Mouse (Mus musculus): ENCODE results near the gene Yif1a. TPM values are rescaled to one million over a fixed set of nuclear protein-coding genes. Genes with fewer than 3 reads are reported as not detected.

Yif1a gene
- polyA plus RNA-seq, 1 experiment, result 137 TPM

DNA sequence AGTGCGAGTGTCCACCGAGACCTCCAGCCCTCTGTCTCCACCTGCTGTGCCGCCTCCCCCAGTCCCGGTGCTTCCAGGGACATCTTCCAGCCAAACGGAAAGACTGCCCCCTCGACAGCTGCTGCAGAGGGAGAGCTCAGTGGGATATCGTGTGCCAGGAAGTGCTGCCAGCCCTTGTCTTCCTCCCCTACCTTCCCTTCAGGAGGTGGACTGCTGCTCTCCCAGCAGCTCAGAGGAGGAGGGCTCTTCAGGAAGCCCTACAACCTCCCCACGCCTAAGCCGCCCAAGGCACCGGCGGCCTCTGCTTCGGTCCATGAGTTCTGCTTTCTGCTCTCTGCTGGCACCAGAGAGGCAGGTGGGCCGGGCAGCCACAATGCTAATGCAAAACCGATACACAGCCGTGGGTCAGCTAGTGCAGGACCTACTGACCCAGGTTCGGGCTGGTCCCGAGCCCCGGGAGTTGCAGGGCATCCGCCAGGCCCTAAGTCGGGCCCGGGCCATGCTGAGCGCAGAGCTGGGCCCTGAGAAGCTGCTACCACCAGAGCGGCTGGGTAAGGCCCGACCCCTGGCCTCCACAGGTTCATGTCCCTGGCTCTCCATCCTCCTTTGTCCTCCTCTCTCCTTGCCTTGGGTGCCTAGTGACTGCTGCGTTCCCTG lies 36.0 kb upstream of the Yif1a start:
- no peak overlapping the region for H3K4me3 ChIP-seq (ENCODE audit: control insufficient read depth, insufficient read depth, low read length)
- peaks cover 2% of the 10 kb centered on the region for H3K36me3 ChIP-seq (ENCODE audit: control insufficient read depth, insufficient read depth, low read length)
- DNase-seq, result no peak
- H3K4me1 ChIP-seq (replicated peaks; ENCODE audit: control insufficient read depth, insufficient read depth, low read length), result no peaks in the 10 kb centered on the region
- TF ChIP-seq CTCF (IDR thresholded peaks at IDR 0.05; ENCODE audit: borderline replicate concordance, control insufficient read depth, extremely low read depth, insufficient read depth, low read length, poor library complexity) (no peak), POLR2A (IDR thresholded peaks at IDR 0.05; ENCODE audit: control insufficient read depth, extremely low read depth, insufficient read depth, low read length, poor library complexity) (no peak)
- WGBS, result 48% methylated on average over 25 of the region's 25 CpGs
- H3K27me3 ChIP-seq (ENCODE audit: control insufficient read depth, insufficient read depth, low read length), result no peaks in the 10 kb centered on the region; the same call in 1 of the 2 replicates
- no peak overlapping the region for H3K27ac ChIP-seq (ENCODE audit: control insufficient read depth, insufficient read depth, low read length)

DNA sequence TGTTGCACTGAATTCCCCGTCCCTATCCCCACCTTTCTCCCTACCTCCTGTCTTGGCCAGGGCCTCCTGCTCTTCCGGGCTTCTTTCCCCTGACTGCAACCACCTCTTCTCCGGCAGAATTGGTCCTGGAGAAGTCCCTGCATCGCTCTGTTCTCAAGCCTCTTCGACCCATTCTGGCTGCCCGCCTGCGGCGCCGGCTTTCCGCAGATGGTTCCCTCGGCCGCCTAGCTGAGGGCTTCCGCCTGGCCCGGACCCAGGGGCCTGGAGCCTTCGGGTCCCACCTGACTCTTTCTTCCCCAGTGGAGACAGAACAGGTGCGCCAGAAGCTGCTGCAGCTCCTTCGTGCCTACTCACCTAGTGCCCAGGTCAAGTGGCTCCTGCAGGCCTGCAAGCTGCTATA lies 35.5 kb upstream of the Yif1a start:
- 89% methylated on average over 17 of the region's 17 CpGs for WGBS
- Histone ChIP-seq H3K36me3 (ENCODE audit: control insufficient read depth, insufficient read depth, low read length) (no peaks in the 10 kb centered on the region), H3K4me3 (ENCODE audit: control insufficient read depth, insufficient read depth, low read length) (no peak overlapping the region), H3K27me3 (ENCODE audit: control insufficient read depth, insufficient read depth, low read length) (no peaks in the 10 kb centered on the region; the same call in 1 of the 2 replicates), H3K27ac (ENCODE audit: control insufficient read depth, insufficient read depth, low read length) (no peak overlapping the region), H3K4me1 (replicated peaks; ENCODE audit: control insufficient read depth, insufficient read depth, low read length) (no peaks in the 10 kb centered on the region)
- TF ChIP-seq CTCF (IDR thresholded peaks at IDR 0.05; ENCODE audit: borderline replicate concordance, control insufficient read depth, extremely low read depth, insufficient read depth, low read length, poor library complexity) (no peak), POLR2A (IDR thresholded peaks at IDR 0.05; ENCODE audit: control insufficient read depth, extremely low read depth, insufficient read depth, low read length, poor library complexity) (no peak)
- DNase-seq, result no peak

DNA sequence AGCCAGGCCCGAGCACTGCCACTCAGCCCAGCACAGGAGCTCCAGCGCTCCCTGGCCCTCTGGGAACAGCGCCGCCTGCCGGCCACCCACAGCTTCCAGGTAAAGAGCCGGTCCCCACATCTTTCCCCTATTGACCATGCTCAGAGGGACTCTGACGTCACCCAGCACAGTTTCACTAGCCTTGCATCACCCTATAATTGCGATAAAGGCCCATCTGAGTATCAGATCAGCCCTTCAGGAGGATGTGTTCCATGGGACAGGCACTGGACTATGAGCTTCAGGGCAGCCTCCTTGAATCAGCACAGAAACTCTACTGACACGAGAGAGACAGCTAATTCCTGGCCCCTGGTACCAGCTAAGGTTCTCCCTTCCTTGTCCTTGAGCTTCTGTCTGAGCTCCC lies 34.4 kb upstream of the Yif1a start:
- Histone ChIP-seq H3K4me1 (replicated peaks; ENCODE audit: control insufficient read depth, insufficient read depth, low read length) (no peaks in the 10 kb centered on the region), H3K27ac (ENCODE audit: control insufficient read depth, insufficient read depth, low read length) (no peak overlapping the region), H3K27me3 (ENCODE audit: control insufficient read depth, insufficient read depth, low read length) (no peaks in the 10 kb centered on the region; the same call in 1 of the 2 replicates), H3K4me3 (ENCODE audit: control insufficient read depth, insufficient read depth, low read length) (no peak overlapping the region), H3K36me3 (ENCODE audit: control insufficient read depth, insufficient read depth, low read length) (no peaks in the 10 kb centered on the region)
- WGBS, result 43% methylated on average over 9 of the region's 9 CpGs
- TF ChIP-seq POLR2A (IDR thresholded peaks at IDR 0.05; ENCODE audit: control insufficient read depth, extremely low read depth, insufficient read depth, low read length, poor library complexity) (no peak), CTCF (IDR thresholded peaks at IDR 0.05; ENCODE audit: borderline replicate concordance, control insufficient read depth, extremely low read depth, insufficient read depth, low read length, poor library complexity) (peak; percentile 87)
- DNase-seq, result peak; percentile 39

DNA sequence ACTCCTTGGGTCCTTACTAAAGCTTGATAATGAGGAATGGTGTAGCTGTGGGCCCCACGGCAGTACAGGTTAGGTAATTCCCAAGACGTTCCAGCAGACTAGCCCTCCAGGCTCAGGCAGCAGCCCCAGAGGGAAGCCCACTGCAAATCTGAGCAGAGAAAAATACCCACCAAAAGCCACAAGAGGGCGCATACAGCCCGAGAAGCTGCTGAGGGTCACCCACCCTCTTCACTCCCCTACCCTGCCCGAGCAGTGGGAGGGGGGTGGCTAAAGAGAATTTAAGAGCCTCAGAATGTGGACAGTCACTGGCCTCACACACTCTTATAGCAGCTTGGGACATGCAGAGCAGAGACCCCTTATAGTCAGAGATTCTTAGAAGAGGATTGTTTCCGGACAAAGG lies 32.1 kb upstream of the Yif1a start:
- no peak overlapping the region for H3K4me3 ChIP-seq (ENCODE audit: control insufficient read depth, insufficient read depth, low read length)
- WGBS, result 24% methylated on average over 6 of the region's 6 CpGs
- H3K27ac ChIP-seq (ENCODE audit: control insufficient read depth, insufficient read depth, low read length), result no peak overlapping the region
- peak; percentile 68; the same call in 1 of the 2 replicates for TF ChIP-seq CTCF (IDR thresholded peaks at IDR 0.05; ENCODE audit: borderline replicate concordance, control insufficient read depth, extremely low read depth, insufficient read depth, low read length, poor library complexity)
- TF ChIP-seq POLR2A (IDR thresholded peaks at IDR 0.05; ENCODE audit: control insufficient read depth, extremely low read depth, insufficient read depth, low read length, poor library complexity), result no peak
- no peaks in the 10 kb centered on the region for H3K36me3 ChIP-seq (ENCODE audit: control insufficient read depth, insufficient read depth, low read length)
- DNase-seq, result peak; percentile 41
- H3K4me1 ChIP-seq (replicated peaks; ENCODE audit: control insufficient read depth, insufficient read depth, low read length), result peaks cover 13% of the 10 kb centered on the region
- H3K27me3 ChIP-seq (ENCODE audit: control insufficient read depth, insufficient read depth, low read length), result no peaks in the 10 kb centered on the region; the same call in 1 of the 2 replicates

DNA sequence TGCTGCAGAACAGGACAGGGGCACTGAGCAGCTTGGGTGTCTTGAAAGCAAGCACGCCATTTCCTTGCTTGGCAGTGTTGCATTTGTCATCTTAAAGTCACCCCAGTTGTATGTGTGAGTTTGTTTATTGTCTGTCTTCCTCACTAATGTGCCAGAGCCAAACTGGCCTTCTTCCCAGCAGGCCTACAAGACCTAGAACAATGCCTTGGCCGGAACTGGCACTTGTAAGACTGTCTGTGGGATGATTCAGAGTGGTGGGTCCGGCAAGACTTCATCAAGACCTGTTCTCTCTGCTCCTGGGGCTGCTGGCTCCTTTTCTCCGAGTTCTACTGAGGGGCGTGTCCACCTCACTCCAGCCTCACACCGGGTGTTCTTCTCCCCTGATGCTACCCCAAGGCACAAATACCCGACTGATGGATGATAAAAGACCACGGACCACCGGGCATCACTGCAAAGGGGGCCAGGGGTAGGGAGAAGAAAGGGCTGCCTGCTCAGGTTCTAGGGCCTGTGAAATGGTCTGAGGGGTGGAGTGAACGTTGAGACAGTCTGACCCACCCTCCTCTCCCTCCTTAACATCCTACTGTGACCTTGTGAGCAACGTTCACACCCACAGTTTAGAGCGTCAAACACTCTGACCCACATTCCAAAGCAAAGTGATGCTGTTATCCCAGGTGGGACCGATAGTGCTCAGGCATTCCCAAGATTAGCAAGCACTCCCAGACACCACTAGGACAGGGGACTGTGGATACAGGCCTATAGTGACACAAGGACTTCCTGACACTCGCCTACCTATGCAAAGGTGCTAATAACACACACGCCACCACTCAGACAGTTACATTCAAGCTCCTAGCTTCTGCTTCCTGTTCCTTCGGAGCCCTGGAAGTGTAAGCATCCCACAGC lies 30.2 kb upstream of the Yif1a start:
- H3K27ac ChIP-seq (ENCODE audit: control insufficient read depth, insufficient read depth, low read length), result no peak overlapping the region

More for the DNA sequence above, 30.2 kb upstream of the Yif1a start:
- Histone ChIP-seq H3K36me3 (ENCODE audit: control insufficient read depth, insufficient read depth, low read length) (no peaks in the 10 kb centered on the region), H3K4me3 (ENCODE audit: control insufficient read depth, insufficient read depth, low read length) (no peak overlapping the region), H3K4me1 (replicated peaks; ENCODE audit: control insufficient read depth, insufficient read depth, low read length) (peaks cover 13% of the 10 kb centered on the region), H3K27me3 (ENCODE audit: control insufficient read depth, insufficient read depth, low read length) (no peaks in the 10 kb centered on the region)
- DNase-seq, result no peak
- TF ChIP-seq CTCF (IDR thresholded peaks at IDR 0.05; ENCODE audit: borderline replicate concordance, control insufficient read depth, extremely low read depth, insufficient read depth, low read length, poor library complexity) (no peak), POLR2A (IDR thresholded peaks at IDR 0.05; ENCODE audit: control insufficient read depth, extremely low read depth, insufficient read depth, low read length, poor library complexity) (no peak)
- WGBS, result 81% methylated on average over 16 of the region's 16 CpGs
